Mouse (Mus musculus): ENCODE measurements at regions not wholly inside any gene's neighbourhood (a gene's known extent, or its start where the extent isn't known, plus 50 kb on each side); places are given as distances from the start of the nearest gene placed in this dataset.

DNA sequence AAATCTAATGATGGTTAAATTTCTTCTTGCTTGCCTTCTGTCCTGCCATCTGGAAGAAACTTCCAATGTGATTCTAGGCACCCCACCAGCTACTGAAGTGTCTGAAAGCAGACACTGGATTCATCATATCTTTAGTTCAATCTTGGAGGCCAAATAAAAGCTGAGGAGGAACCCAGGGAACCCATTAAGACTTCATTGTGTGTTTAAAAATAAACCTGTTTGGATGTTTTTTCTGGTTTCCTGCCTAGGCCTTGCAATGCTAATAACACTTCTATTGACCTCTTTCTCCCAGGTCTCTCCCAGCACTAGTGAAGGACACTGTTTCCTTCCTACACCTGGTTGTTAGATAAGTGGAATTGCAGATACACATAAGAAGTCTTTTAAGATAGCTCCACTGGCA, 545.6 kb downstream of the Col12a1 start:
- H3K4me1 ChIP-seq (ENCODE audit: control insufficient read depth, insufficient read depth, low read length): no peaks in the 10 kb centered on the region
- no peak overlapping the region for H3K4me3 ChIP-seq (ENCODE audit: insufficient read depth, low read length)
- TF ChIP-seq CTCF (IDR thresholded peaks at IDR 0.05; ENCODE audit: borderline replicate concordance, insufficient read depth, low read length): no peak
- TF ChIP-seq POLR2A (IDR thresholded peaks at IDR 0.05; ENCODE audit: low read depth, low read length): no peak
- H3K27ac ChIP-seq (ENCODE audit: insufficient read depth, low read length): no peak overlapping the region

DNA sequence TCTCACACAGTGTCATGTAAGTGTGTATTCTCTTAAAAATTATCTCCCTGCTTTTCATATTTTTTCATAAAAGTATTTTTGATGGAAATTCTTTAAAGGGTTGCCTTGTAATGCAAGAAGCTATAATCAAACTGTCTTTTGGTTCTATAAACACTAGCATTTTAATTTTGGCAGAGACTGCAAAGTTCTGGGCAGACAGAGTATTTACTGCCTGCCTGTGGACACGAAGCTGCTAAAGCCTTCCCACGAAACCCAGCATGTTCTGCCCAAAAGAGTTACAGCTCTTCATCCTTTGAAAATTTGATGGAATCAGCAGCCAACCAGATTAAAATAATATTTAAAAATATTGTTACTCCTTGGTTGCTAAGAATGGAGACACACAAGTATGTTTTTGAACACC, 538.7 kb downstream of the Col12a1 start:
- no peaks in the 10 kb centered on the region for H3K4me1 ChIP-seq (ENCODE audit: control insufficient read depth, insufficient read depth, low read length)
- TF ChIP-seq CTCF (IDR thresholded peaks at IDR 0.05; ENCODE audit: borderline replicate concordance, insufficient read depth, low read length) (no peak), POLR2A (IDR thresholded peaks at IDR 0.05; ENCODE audit: low read depth, low read length) (no peak)
- H3K27ac ChIP-seq (ENCODE audit: insufficient read depth, low read length): no peak overlapping the region
- H3K4me3 ChIP-seq (ENCODE audit: insufficient read depth, low read length): no peak overlapping the region

DNA sequence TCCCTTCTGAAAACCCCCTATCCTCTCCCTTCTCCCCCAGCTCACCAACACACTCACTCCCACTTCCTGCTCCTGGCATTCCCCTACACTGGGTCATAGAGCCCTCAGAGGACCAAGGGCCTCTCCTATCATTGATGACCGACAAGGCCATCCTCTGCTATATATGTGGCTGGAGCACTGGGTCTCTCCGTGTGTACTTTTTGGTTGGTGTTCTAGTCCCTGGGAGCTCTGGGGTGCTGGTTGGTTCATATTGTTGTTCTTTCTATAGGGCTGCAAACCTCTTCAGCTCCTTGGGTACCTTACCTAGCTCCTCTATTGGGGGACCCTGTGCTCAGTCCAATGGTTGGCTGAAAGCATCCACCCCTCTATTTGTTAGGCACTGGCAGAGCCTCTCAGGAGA, 523.2 kb downstream of the Col12a1 start:
- no peak for TF ChIP-seq CTCF (IDR thresholded peaks at IDR 0.05; ENCODE audit: borderline replicate concordance, insufficient read depth, low read length)
- TF ChIP-seq POLR2A (IDR thresholded peaks at IDR 0.05; ENCODE audit: low read depth, low read length): no peak
- Histone ChIP-seq H3K4me1 (ENCODE audit: control insufficient read depth, insufficient read depth, low read length) (no peaks in the 10 kb centered on the region), H3K27ac (ENCODE audit: insufficient read depth, low read length) (no peak overlapping the region), H3K4me3 (ENCODE audit: insufficient read depth, low read length) (no peak overlapping the region)

DNA sequence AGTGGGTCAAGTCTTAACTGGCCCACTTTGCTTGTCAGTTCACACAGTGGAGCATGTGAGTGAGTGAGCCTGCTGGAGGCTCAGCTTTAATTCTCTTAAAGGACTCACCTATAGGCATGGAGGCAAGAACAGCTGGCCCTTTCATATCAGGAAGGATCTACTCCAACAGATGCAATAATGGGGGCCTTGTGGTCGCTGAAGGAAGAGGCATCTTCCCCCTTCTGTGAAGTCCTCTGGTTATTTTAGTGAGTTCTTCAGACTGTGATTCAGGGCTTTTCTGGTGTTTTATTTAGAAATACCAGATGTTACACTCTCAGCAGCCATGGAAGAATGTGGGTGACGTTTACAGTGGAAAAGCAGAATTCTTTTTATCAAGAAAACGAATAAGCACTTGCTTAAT, 516.9 kb downstream of the Col12a1 start:
- TF ChIP-seq CTCF (IDR thresholded peaks at IDR 0.05; ENCODE audit: borderline replicate concordance, insufficient read depth, low read length) (no peak), POLR2A (IDR thresholded peaks at IDR 0.05; ENCODE audit: low read depth, low read length) (no peak)
- H3K4me3 ChIP-seq (ENCODE audit: insufficient read depth, low read length): no peak overlapping the region
- H3K4me1 ChIP-seq (ENCODE audit: control insufficient read depth, insufficient read depth, low read length): no peaks in the 10 kb centered on the region; the same call in 1 of the 2 replicates
- H3K27ac ChIP-seq (ENCODE audit: insufficient read depth, low read length): peak overlapping the region; percentile 80

DNA sequence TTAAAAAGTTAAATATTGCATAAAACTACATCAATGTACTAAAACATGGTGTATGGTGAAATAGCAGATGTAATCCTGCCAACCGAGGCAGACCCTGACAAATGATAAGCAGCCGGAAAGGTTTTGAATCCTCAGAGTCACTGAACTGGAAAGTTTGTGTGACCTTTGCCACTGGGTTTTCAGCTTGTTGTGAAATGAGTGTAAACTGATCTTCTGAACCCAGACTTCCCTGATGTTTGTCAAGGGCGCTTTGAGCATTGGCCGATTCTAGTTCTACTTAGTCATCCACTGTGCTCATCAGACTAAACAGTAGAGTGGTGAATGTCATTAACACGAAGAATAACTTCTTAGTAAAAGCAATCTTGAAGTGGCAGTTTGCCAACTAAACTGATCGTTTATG, 505.3 kb downstream of the Col12a1 start:
- no peak for TF ChIP-seq CTCF (IDR thresholded peaks at IDR 0.05; ENCODE audit: borderline replicate concordance, insufficient read depth, low read length)
- no peak for TF ChIP-seq POLR2A (IDR thresholded peaks at IDR 0.05; ENCODE audit: low read depth, low read length)
- Histone ChIP-seq H3K4me3 (ENCODE audit: insufficient read depth, low read length) (no peak overlapping the region), H3K27ac (ENCODE audit: insufficient read depth, low read length) (no peak overlapping the region), H3K4me1 (ENCODE audit: control insufficient read depth, insufficient read depth, low read length) (peaks cover 8% of the 10 kb centered on the region)

DNA sequence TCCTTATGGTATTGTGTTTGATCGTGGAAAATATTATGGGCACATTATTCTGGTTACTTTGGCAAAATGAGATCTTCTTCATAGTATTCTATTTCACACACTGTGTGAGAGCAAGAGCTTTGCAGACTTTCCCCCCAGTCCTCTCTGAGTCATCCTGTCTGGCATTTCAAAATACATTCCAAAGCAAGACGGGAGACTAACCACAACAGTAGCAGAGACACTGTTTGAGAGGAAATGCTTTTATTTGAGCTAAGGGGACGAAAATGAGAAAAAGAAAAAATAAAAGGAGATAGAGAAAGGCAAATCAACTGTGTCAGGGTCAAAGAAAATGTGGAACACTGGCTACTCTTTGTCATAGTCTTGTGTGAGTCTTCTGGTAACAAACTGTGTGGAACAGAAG, 502.6 kb downstream of the Col12a1 start:
- peak overlapping the region; percentile 100 for H3K27ac ChIP-seq (ENCODE audit: insufficient read depth, low read length)

DNA sequence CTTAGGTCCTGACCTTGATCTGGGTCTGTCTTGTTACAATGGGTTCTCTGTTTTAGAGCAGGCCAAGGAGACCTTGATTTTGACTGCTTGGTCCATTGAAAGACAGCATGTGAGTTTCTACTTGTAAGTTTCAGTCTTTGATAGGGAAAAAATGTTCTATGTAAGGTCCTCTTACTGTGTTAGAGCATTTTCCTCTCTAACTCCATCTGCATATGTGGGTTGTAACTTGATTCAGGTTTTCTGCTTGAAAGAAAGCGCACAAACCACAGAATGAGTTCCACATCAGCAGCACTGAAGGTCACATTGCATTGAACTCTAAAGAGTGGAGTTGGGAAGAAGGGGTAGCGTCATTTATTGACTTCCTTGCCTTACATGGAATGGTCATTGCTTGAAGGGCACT, 502.2 kb downstream of the Col12a1 start:
- Histone ChIP-seq H3K27ac (ENCODE audit: insufficient read depth, low read length) (peak overlapping the region; percentile 100), H3K4me3 (ENCODE audit: insufficient read depth, low read length) (no peak overlapping the region)
- TF ChIP-seq POLR2A (IDR thresholded peaks at IDR 0.05; ENCODE audit: low read depth, low read length) (no peak), CTCF (IDR thresholded peaks at IDR 0.05; ENCODE audit: borderline replicate concordance, insufficient read depth, low read length) (no peak)

More for the DNA sequence above, 502.6 kb downstream of the Col12a1 start:
- TF ChIP-seq POLR2A (IDR thresholded peaks at IDR 0.05; ENCODE audit: low read depth, low read length) (0 out of 2 replicates have a peak, but pooled peaks have one; percentile 28), CTCF (IDR thresholded peaks at IDR 0.05; ENCODE audit: borderline replicate concordance, insufficient read depth, low read length) (no peak)
- Histone ChIP-seq H3K4me3 (ENCODE audit: insufficient read depth, low read length) (no peak overlapping the region), H3K4me1 (ENCODE audit: control insufficient read depth, insufficient read depth, low read length) (peaks cover 8% of the 10 kb centered on the region)

DNA sequence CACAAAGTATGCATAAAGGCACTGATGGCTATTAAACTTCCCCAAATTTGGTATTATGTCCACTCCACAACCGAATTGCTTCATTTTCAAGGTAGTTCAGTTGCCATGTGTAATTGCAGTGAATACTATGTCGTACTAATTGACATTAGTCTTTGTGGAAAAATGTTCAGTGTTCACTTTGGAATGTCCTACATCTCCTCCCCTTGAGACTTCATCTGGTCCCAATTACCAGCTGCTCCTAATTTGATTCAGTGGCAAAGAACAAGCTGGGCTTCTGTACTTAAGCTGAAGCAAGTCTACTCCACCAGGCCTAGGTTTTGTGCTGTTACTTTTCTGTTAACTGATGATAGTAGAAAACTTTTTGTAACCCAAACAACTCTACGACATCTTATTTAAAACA, 485.6 kb downstream of the Col12a1 start:
- no peak for TF ChIP-seq CTCF (IDR thresholded peaks at IDR 0.05; ENCODE audit: borderline replicate concordance, insufficient read depth, low read length)
- Histone ChIP-seq H3K4me1 (ENCODE audit: control insufficient read depth, insufficient read depth, low read length) (0 out of 2 replicates have a peak, but pooled peaks cover 3% of the 10 kb centered on the region), H3K27ac (ENCODE audit: insufficient read depth, low read length) (peak overlapping the region; percentile 92), H3K4me3 (ENCODE audit: insufficient read depth, low read length) (no peak overlapping the region)

More for the DNA sequence above, 502.2 kb downstream of the Col12a1 start:
- peaks cover 8% of the 10 kb centered on the region for H3K4me1 ChIP-seq (ENCODE audit: control insufficient read depth, insufficient read depth, low read length)

DNA sequence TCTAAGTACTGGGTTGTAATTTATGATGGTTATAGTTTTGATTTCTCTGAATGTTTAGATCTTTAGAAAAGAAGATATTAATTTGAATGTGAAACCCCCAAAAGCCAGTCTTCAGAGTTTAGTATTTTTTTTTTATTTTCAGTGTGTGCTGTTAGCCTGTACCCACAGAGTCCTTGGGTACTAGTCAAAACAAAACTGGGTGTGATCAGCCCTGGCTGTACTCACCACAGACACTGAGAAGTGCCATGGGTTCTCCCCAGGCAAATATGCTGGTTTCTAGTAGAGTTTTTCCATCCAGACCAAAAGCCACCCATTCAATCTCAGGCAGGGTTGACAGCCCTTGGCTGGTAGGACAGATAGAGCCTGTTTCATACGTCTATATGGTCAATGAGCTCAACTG, 484.9 kb downstream of the Col12a1 start:
- TF ChIP-seq POLR2A (IDR thresholded peaks at IDR 0.05; ENCODE audit: low read depth, low read length): no peak
- TF ChIP-seq CTCF (IDR thresholded peaks at IDR 0.05; ENCODE audit: borderline replicate concordance, insufficient read depth, low read length): no peak
- H3K4me1 ChIP-seq (ENCODE audit: control insufficient read depth, insufficient read depth, low read length): peaks cover 3% of the 10 kb centered on the region; the same call in 1 of the 2 replicates
- H3K4me3 ChIP-seq (ENCODE audit: insufficient read depth, low read length): no peak overlapping the region
- peak overlapping the region; percentile 77 for H3K27ac ChIP-seq (ENCODE audit: insufficient read depth, low read length)

DNA sequence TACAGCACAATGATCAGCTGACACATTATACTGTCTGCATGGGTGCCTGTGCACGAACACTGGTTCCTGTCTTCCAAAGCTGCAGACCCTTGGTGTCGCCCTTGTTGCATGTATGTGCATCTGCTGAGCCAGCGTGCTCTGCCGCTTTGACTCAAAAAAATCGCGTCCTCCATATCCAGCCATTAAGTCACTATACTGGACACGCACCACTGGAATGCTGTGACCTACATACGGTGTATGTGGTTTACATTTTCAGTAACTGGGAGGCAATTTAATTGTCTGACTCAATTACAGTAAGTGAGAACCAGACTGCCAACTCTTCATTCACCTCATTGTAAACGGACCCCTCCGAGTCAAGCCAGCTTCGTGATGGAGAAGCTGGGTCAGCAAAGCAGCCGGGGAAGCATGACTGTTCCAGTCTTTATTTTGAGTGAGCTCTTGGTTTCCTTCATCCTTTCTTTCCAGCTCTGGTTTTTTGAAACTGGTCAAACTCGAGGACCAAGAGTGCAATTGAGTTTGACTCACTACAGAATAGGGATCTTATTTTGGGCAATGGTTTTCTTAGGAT, 448.9 kb downstream of the Col12a1 start:
- TF ChIP-seq CTCF (IDR thresholded peaks at IDR 0.05; ENCODE audit: borderline replicate concordance, insufficient read depth, low read length) (peak; percentile 27; the same call in 1 of the 2 replicates), POLR2A (IDR thresholded peaks at IDR 0.05; ENCODE audit: low read depth, low read length) (no peak; the same call in 1 of the 2 replicates)
- H3K27ac ChIP-seq (ENCODE audit: insufficient read depth, low read length): peak overlapping the region; percentile 67
- no peak overlapping the region for H3K4me3 ChIP-seq (ENCODE audit: insufficient read depth, low read length)
- peaks cover 12% of the 10 kb centered on the region for H3K4me1 ChIP-seq (ENCODE audit: control insufficient read depth, insufficient read depth, low read length)

All from embryonic fibroblast, embryonic 13.5 days (primary cell).